Mouse (Mus musculus): ENCODE measurements around the gene Zfp94. TPM values are rescaled to one million over a fixed set of nuclear protein-coding genes. Genes with fewer than 3 reads are reported as not detected.

Gene Zfp94
- total and polyA plus RNA-seq, 3 experiments, result 5.9 to 6.9 TPM; not detected in 1

GRCm38 (mm10) chr7:24253779-24254615 lies 62.5 kb downstream of the Zfp94 start:
- H3K9me3 ChIP-seq (replicated peaks; ENCODE audit: insufficient read depth, low read length), result no peaks in the 10 kb centered on the region
- no peaks in the 10 kb centered on the region for H3K79me2 ChIP-seq (ENCODE audit: control insufficient read depth, insufficient read depth, low read length, poor library complexity)
- no peaks in the 10 kb centered on the region for H3K27me3 ChIP-seq (ENCODE audit: control insufficient read depth in 1 of 2, insufficient read depth in 2 of 2, low read length in 2 of 2)
- no peaks in the 10 kb centered on the region for H3K4me1 ChIP-seq (ENCODE audit: control insufficient read depth in 1 of 2, insufficient read depth in 2 of 2, low read length in 2 of 2)
- H3K36me3 ChIP-seq (ENCODE audit: control insufficient read depth in 1 of 2, insufficient read depth in 2 of 2, low read length in 2 of 2), result no peaks in the 10 kb centered on the region
- DNase-seq (ENCODE audit: low read depth, low spot score), result no peak
- no peak overlapping the region for H3K4me3 ChIP-seq (ENCODE audit: control insufficient read depth in 1 of 2, insufficient read depth in 1 of 2, low read depth in 2 of 2, low read length in 2 of 2)
- H3K27ac ChIP-seq (ENCODE audit: control insufficient read depth, low read depth, low read length), result no peak overlapping the region
- H3K9ac ChIP-seq (ENCODE audit: control insufficient read depth, low read depth, low read length, poor library complexity, severe bottlenecking), result no peak overlapping the region
- TF ChIP-seq TCF12 (IDR thresholded peaks at IDR 0.05; ENCODE audit: low read depth, low read length) (no peak), POLR2AphosphoS5 (IDR thresholded peaks at IDR 0.05; ENCODE audit: borderline replicate concordance, low read depth, low read length) (no peak), RCOR1 (IDR thresholded peaks at IDR 0.05; ENCODE audit: low read depth, low read length) (no peak), TBP (IDR thresholded peaks at IDR 0.05; ENCODE audit: low read depth, low read length) (no peak), EP300 (IDR thresholded peaks at IDR 0.05; ENCODE audit: low read depth in 1 of 2, low read length in 2 of 2) (no peak)

Other genes with a start within 250 kb of the Zfp94 start
- 20.7 and 21.9 TPM in 2 replicates for gene Zfp180, start 234.7 kb downstream of the Zfp94 start, total RNA-seq (2012; rRNA removed)
- 10 to 100 TPM in 1 of 2 experiments, not detected in 1; 21.6 TPM for gene Zfp180, start 234.7 kb downstream of the Zfp94 start, polyA plus RNA-seq (2012; ENCODE audit: insufficient read depth in 1 of 2, insufficient read length in 2 of 2, low read depth in 1 of 2, low replicate concordance in 2 of 2, missing spikeins in 1 of 2)
- gene Zfp112, start 204.4 kb downstream of the Zfp94 start, total RNA-seq (2012; rRNA removed), result 0.50 and 0.59 TPM in 2 replicates
- under 1 TPM in 1 of 2 experiments, not detected in 1; 0.84 TPM for gene Zfp112, start 204.4 kb downstream of the Zfp94 start, polyA plus RNA-seq (2012; ENCODE audit: insufficient read depth in 1 of 2, insufficient read length in 2 of 2, low read depth in 1 of 2, low replicate concordance in 2 of 2, missing spikeins in 1 of 2)
- gene Zfp235, start 182.5 kb downstream of the Zfp94 start, total RNA-seq (2012; rRNA removed), result 4.2 and 6.2 TPM in 2 replicates
- gene Zfp235, start 182.5 kb downstream of the Zfp94 start, polyA plus RNA-seq (2012; ENCODE audit: insufficient read depth in 1 of 2, insufficient read length in 2 of 2, low read depth in 1 of 2, low replicate concordance in 2 of 2, missing spikeins in 1 of 2), result 1 to 10 TPM in 1 of 2 experiments, not detected in 1; 4.5 TPM
- not detected in 2 replicates for gene Zfp114, start 141.6 kb downstream of the Zfp94 start, total RNA-seq (2012; rRNA removed)
- not detected for gene Zfp114, start 141.6 kb downstream of the Zfp94 start, polyA plus RNA-seq (2012; ENCODE audit: insufficient read depth in 1 of 2, insufficient read length in 2 of 2, low read depth in 1 of 2, low replicate concordance in 2 of 2, missing spikeins in 1 of 2)
- gene Zfp111, start 105.2 kb downstream of the Zfp94 start, total RNA-seq (2012; rRNA removed), result not detected in 2 replicates
- gene Zfp111, start 105.2 kb downstream of the Zfp94 start, polyA plus RNA-seq (2012; ENCODE audit: insufficient read depth in 1 of 2, insufficient read length in 2 of 2, low read depth in 1 of 2, low replicate concordance in 2 of 2, missing spikeins in 1 of 2), result not detected
- not detected in 2 replicates for gene Zfp109, start 79.1 kb downstream of the Zfp94 start, total RNA-seq (2012; rRNA removed)
- not detected for gene Zfp109, start 79.1 kb downstream of the Zfp94 start, polyA plus RNA-seq (2012; ENCODE audit: insufficient read depth in 1 of 2, insufficient read length in 2 of 2, low read depth in 1 of 2, low replicate concordance in 2 of 2, missing spikeins in 1 of 2)
- gene Zfp108, start 61.9 kb downstream of the Zfp94 start, total RNA-seq (2012; rRNA removed), result not detected in 2 replicates
- not detected for gene Zfp108, start 61.9 kb downstream of the Zfp94 start, polyA plus RNA-seq (2012; ENCODE audit: insufficient read depth in 1 of 2, insufficient read length in 2 of 2, low read depth in 1 of 2, low replicate concordance in 2 of 2, missing spikeins in 1 of 2)
- not detected in 2 replicates for gene Zfp93, start 46.2 kb downstream of the Zfp94 start, total RNA-seq (2012; rRNA removed)
- not detected for gene Zfp93, start 46.2 kb downstream of the Zfp94 start, polyA plus RNA-seq (2012; ENCODE audit: insufficient read depth in 1 of 2, insufficient read length in 2 of 2, low read depth in 1 of 2, low replicate concordance in 2 of 2, missing spikeins in 1 of 2)
- 9.2 and 9.9 TPM in 2 replicates for gene Zfp61, start 15.4 kb downstream of the Zfp94 start, total RNA-seq (2012; rRNA removed)
- gene Zfp61, start 15.4 kb downstream of the Zfp94 start, polyA plus RNA-seq (2012; ENCODE audit: insufficient read depth in 1 of 2, insufficient read length in 2 of 2, low read depth in 1 of 2, low replicate concordance in 2 of 2, missing spikeins in 1 of 2), result 10 to 100 TPM in 1 of 2 experiments, not detected in 1; 15.3 TPM
- gene Tescl, start 17.3 kb upstream of the Zfp94 start, total RNA-seq (2012; rRNA removed), result not detected in 2 replicates
- not detected for gene Tescl, start 17.3 kb upstream of the Zfp94 start, polyA plus RNA-seq (2012; ENCODE audit: insufficient read depth in 1 of 2, insufficient read length in 2 of 2, low read depth in 1 of 2, low replicate concordance in 2 of 2, missing spikeins in 1 of 2)
- gene Lypd5, start 32.5 kb upstream of the Zfp94 start, total RNA-seq (2012; rRNA removed), result not detected in 2 replicates
- gene Lypd5, start 32.5 kb upstream of the Zfp94 start, polyA plus RNA-seq (2012; ENCODE audit: insufficient read depth in 1 of 2, insufficient read length in 2 of 2, low read depth in 1 of 2, low replicate concordance in 2 of 2, missing spikeins in 1 of 2), result not detected
- 175 and 256 TPM in 2 replicates for gene Kcnn4, start 53.6 kb upstream of the Zfp94 start, total RNA-seq (2012; rRNA removed)
- 100 to 1,000 TPM in 1 of 2 experiments, not detected in 1; 188 TPM for gene Kcnn4, start 53.6 kb upstream of the Zfp94 start, polyA plus RNA-seq (2012; ENCODE audit: insufficient read depth in 1 of 2, insufficient read length in 2 of 2, low read depth in 1 of 2, low replicate concordance in 2 of 2, missing spikeins in 1 of 2)
- 47.5 and 54.6 TPM in 2 replicates for gene Smg9, start 83.0 kb upstream of the Zfp94 start, total RNA-seq (2012; rRNA removed)
- 10 to 100 TPM in 1 of 2 experiments, not detected in 1; 95.3 TPM for gene Smg9, start 83.0 kb upstream of the Zfp94 start, polyA plus RNA-seq (2012; ENCODE audit: insufficient read depth in 1 of 2, insufficient read length in 2 of 2, low read depth in 1 of 2, low replicate concordance in 2 of 2, missing spikeins in 1 of 2)
- not detected in 2 replicates for gene Irgc1, start 135.6 kb upstream of the Zfp94 start, total RNA-seq (2012; rRNA removed)
- gene Irgc1, start 135.6 kb upstream of the Zfp94 start, polyA plus RNA-seq (2012; ENCODE audit: insufficient read depth in 1 of 2, insufficient read length in 2 of 2, low read depth in 1 of 2, low replicate concordance in 2 of 2, missing spikeins in 1 of 2), result not detected
- 8.0 and 9.7 TPM in 2 replicates for gene Plaur, start 145.8 kb upstream of the Zfp94 start, total RNA-seq (2012; rRNA removed)
- 1 to 10 TPM in 1 of 2 experiments, not detected in 1; 8.6 TPM for gene Plaur, start 145.8 kb upstream of the Zfp94 start, polyA plus RNA-seq (2012; ENCODE audit: insufficient read depth in 1 of 2, insufficient read length in 2 of 2, low read depth in 1 of 2, low replicate concordance in 2 of 2, missing spikeins in 1 of 2)
- 0.12 and 0.16 TPM in 2 replicates for gene Cadm4, start 165.4 kb upstream of the Zfp94 start, total RNA-seq (2012; rRNA removed)
- under 1 TPM in 1 of 2 experiments, not detected in 1; 0.38 TPM for gene Cadm4, start 165.4 kb upstream of the Zfp94 start, polyA plus RNA-seq (2012; ENCODE audit: insufficient read depth in 1 of 2, insufficient read length in 2 of 2, low read depth in 1 of 2, low replicate concordance in 2 of 2, missing spikeins in 1 of 2)
- 10.3 and 12.4 TPM in 2 replicates for gene Zfp428, start 190.3 kb upstream of the Zfp94 start, total RNA-seq (2012; rRNA removed)
- 10 to 100 TPM in 1 of 2 experiments, not detected in 1; 16.4 TPM for gene Zfp428, start 190.3 kb upstream of the Zfp94 start, polyA plus RNA-seq (2012; ENCODE audit: insufficient read depth in 1 of 2, insufficient read length in 2 of 2, low read depth in 1 of 2, low replicate concordance in 2 of 2, missing spikeins in 1 of 2)
- gene AC161166.1, start 195.8 kb upstream of the Zfp94 start, total RNA-seq (2012; rRNA removed), result not detected in 2 replicates
- under 1 TPM in 1 of 2 experiments, not detected in 1; 0.13 TPM for gene AC161166.1, start 195.8 kb upstream of the Zfp94 start, polyA plus RNA-seq (2012; ENCODE audit: insufficient read depth in 1 of 2, insufficient read length in 2 of 2, low read depth in 1 of 2, low replicate concordance in 2 of 2, missing spikeins in 1 of 2)
- 3.6 and 4.7 TPM in 2 replicates for gene Irgq, start 214.0 kb upstream of the Zfp94 start, total RNA-seq (2012; rRNA removed)
- 1 to 10 TPM in 1 of 2 experiments, not detected in 1; 5.8 TPM for gene Irgq, start 214.0 kb upstream of the Zfp94 start, polyA plus RNA-seq (2012; ENCODE audit: insufficient read depth in 1 of 2, insufficient read length in 2 of 2, low read depth in 1 of 2, low replicate concordance in 2 of 2, missing spikeins in 1 of 2)
- gene Pinlyp, start 229.5 kb upstream of the Zfp94 start, total RNA-seq (2012; rRNA removed), result not detected in 2 replicates
- gene Pinlyp, start 229.5 kb upstream of the Zfp94 start, polyA plus RNA-seq (2012; ENCODE audit: insufficient read depth in 1 of 2, insufficient read length in 2 of 2, low read depth in 1 of 2, low replicate concordance in 2 of 2, missing spikeins in 1 of 2), result not detected
- gene Xrcc1, start 229.6 kb upstream of the Zfp94 start, total RNA-seq (2012; rRNA removed), result 84.4 and 97.4 TPM in 2 replicates
- 100 to 1,000 TPM; 101 to 574 TPM for gene Xrcc1, start 229.6 kb upstream of the Zfp94 start, polyA plus RNA-seq (2012; ENCODE audit: insufficient read depth in 1 of 2, insufficient read length in 2 of 2, low read depth in 1 of 2, low replicate concordance in 2 of 2, missing spikeins in 1 of 2)

Measured in MEL (cell line).